Mouse (Mus musculus) gastrocnemius, adult 8-10 months (tissue): ENCODE results near the gene Myo18a. TPM values are rescaled to one million over a fixed set of nuclear protein-coding genes. Genes with fewer than 3 reads are reported as not detected.

Experiments
- DNase-seq, 2 experiments: peaks; one replicate each; pipeline ENCODE4 v3.0.0; 2022; ENCODE audit warnings: low spot score in 2 of 2
- total RNA-seq, 4 experiments: library from RNA; stranded (reverse); gene quantifications; 2 replicates each; pipeline ENCODE4 v1.2.4; 2022

The Myo18a gene
- total RNA-seq, 4 experiments from 2014 or later: 309 to 400 (median 330) TPM

DNA sequence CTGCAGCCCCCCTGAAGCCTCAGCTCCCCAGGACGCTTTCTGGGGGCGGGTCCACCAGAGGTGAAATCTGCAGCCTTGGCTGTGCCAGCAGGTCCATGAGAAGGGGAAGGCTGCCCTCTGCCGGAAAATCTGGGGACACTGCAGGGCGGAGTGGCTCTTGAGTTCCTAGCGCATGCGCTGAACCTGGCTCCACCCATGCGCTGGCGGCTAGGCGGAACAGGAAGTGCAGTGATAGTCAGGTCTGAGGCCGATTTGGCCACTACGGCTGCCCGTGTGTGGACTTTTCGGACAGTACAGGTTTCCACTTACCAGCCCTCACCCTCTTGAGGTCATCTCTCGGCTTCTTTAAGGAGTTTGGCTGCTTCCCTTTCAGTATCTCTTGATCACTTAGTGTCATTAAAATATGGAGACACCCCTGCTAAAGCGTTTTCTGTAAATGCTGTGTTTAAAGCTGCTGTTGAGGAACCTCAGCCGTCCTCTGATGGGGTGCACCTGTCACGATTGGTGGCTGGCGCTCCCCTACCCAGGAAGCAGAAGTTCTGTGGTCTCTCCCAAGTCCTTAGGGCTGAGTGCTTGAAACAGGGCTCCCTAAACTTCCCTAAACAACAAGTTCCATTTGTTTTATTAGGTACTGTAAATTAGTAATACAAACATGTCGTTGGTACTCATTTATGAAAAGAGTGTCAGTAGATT, 30.3 kb downstream of the Myo18a start:
- peak; percentile 95 to 96 for DNase-seq

DNA sequence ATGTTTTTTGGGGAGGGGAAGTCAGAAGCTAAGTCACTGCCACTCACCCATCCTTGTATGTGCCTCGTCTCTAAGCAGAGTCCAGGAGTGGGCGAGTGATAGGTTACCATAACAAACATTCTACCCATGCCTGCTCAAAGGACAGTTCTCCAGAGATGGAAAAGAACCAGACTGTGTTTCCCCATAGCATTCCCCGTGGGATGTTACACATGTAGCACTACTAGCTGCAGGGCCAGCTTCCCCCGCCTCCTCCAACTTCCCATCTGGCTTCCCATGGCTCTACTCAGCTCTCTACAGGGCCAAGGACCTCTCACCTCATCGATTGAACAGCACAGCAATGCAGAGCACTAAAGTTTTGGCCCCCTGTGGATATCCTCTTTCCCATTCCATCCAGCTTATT, 32.2 kb downstream of the Myo18a start:
- DNase-seq: no peak

- no peak for DNase-seq
These were observed 37.4 kb downstream of the Myo18a start for GRCm38 (mm10) chr11:77800491-77800868.

GRCm38 (mm10) chr11:77800869-77801701, 38.0 kb downstream of the Myo18a start:
- peak; percentile 73 to 82 for DNase-seq

- DNase-seq: peak; percentile 57 to 73
These were observed 39.4 kb downstream of the Myo18a start for GRCm38 (mm10) chr11:77802341-77802865.

GRCm38 (mm10) chr11:77806218-77806617, 43.2 kb downstream of the Myo18a start:
- DNase-seq: no peak

DNA sequence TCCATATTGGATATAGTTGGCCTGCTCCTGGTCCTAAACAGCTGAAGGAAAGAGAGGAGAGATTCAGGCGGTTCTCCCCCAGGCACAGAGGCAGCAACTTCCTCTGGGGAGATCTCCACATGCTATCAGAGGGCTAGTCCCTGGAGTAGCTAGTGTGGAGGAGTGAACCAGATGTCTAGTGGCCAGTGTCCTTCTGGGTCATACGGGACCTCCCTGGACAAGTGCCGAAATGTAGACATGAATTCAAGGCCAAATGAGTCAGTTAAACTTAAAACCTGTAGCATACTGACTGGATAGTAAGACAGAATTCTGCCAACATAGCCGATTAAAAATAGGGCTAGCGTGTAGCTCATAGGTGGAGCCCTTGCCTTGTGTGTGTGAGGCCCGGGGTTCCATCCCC, 43.8 kb downstream of the Myo18a start:
- DNase-seq: no peak

GRCm38 (mm10) chr11:77808051-77808465, 45.0 kb downstream of the Myo18a start:
- no peak for DNase-seq

- no peak for DNase-seq
These were observed 46.2 kb downstream of the Myo18a start for GRCm38 (mm10) chr11:77809215-77809614.

DNA sequence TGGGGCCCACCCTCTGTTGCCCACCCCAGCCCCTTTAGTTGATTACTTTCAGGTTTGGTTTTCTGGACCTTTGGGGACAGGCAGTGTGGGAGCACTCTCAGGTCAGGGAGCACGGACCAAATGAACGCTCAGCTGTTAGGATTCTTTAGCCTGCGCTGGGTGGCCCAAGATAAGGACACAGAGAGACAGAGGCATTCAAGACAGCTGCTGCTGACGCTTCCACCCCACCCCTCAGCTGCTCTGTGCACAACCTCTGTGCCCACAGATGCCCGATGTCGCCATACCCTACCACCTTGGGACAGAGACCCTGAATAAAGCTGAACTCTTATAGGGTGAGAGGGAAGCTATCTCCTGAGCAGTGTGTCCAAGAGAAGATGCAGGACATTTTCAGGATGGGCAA, 47.0 kb downstream of the Myo18a start:
- no peak for DNase-seq

- DNase-seq: peak; percentile 68 to 79
These were observed 50.9 kb downstream of the Myo18a start for GRCm38 (mm10) chr11:77813969-77814368.

DNA sequence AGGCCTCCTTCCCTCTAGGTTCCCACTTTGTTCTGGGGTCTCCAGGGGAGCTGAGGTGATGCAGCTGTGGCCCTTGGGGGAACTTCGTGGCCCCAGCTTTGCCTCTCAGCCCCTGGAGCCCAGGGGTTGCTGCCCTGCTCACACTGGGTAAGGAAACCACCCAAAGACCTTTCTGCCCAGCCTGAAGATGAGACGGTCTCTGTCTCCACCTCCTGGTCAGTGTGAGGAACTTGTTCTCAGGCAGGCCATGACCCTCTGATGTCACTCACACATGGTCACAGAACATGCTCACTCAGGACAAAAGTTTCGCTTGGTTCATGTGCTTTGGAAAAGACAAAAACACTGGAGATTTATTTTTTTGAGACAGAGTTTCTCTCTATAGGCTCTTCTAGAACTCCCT, 53.0 kb downstream of the Myo18a start:
- no peak for DNase-seq

GRCm38 (mm10) chr11:77821648-77822047, 58.6 kb downstream of the Myo18a start:
- no peak for DNase-seq

DNA sequence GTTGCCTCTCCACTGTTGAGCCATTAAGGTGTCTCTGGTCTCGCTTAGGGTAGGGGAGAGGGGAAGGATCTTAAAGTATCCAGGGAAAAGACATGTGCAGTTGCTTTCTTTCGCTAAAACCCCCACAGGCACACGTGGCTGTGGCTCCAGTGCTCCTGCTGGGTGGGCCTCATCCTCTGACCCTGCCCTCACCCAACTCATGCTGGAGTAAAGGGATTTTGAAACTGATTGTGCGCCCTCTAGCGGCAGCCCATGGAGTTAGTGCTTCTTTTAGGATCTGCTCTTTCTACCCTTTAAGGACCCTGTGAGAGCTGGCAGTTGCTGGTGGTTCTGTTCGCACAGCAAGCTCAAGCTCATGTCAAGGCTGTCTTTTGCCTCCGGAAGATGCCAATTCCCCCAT, 59.7 kb downstream of the Myo18a start:
- DNase-seq: no peak

- DNase-seq: peak in 1 of 2 experiments; percentile 49
These were observed 62.8 kb downstream of the Myo18a start for GRCm38 (mm10) chr11:77825853-77826252.

- DNase-seq: no peak
These were observed 63.3 kb downstream of the Myo18a start for GRCm38 (mm10) chr11:77826311-77826710.

GRCm38 (mm10) chr11:77827241-77827995, 64.4 kb downstream of the Myo18a start:
- peak; percentile 52 to 55 for DNase-seq

DNA sequence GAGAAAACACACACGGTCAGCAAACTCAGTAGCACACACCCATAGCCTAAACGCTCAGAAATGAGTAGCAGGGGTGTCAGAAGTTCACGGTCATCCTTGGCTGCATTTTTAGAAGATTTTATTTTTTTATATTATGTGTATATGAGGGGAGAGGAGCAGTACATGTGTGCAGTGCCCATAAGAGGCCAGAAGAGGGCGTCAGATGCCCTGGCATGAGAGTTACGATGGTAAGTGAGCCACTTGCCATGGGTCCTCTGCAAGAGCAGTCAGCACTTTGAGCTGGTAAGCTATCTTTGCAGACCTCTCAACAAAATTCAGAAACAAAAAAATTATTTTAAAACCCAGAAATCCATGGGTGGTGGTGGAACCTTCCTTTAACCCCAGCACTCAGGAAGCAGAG, 65.1 kb downstream of the Myo18a start:
- DNase-seq: no peak

- no peak for DNase-seq
These were observed 66.2 kb downstream of the Myo18a start for GRCm38 (mm10) chr11:77829043-77829841.

DNA sequence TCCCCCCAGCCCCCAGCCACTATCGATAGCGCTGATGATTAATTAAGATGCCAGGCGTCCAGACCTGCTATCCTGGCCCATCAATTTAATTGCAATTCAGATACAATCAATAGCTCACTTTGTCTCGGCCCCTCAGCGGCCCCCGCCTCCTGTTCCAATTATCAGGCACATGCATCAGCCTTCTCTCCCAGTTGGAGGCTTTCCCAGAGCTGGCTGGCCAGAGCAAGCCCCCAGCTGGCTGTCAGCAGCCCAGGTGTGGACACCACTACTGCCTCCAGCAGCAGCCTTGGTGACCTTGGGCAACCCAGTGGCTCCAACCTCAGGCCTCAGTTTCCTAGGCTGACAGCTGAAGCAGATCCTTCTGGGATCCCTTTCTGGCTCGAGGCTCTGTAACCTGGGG, 67.8 kb downstream of the Myo18a start:
- no peak for DNase-seq

DNA sequence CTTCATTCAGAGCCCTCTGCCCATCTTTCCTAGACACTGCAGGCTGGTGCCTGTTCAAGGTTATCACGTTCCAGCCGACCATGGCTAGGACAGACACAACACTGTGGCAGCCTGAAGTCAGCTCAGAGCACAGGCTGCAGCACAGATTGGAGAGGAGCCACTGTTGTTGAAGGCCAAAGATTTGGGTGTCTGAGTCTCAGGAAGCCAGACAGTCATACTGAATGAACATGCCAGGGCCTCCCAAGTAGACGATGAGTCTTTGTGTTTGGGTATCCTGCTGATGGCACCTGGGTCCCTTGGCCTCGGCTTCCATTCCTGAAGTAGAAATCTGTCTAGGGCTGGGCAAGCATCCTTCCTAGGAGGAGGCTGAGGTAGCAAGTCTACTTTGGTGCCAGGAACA, 69.5 kb downstream of the Myo18a start:
- DNase-seq: no peak
